Mouse (Mus musculus) central nervous system, embryonic 11.5 days (tissue): Measurements from ENCODE around the gene Cdkn2aip. TPM values are rescaled to one million over a fixed set of nuclear protein-coding genes. Genes with fewer than 3 reads are reported as not detected.

Experiments
- polyA plus RNA-seq: library from polyadenylated mRNA; depleted of rRNA; stranded (reverse); fragments of >200 nt; gene quantifications from 2 replicates; pipeline ENCODE4 v1.2.3, GENCODE M21; 2012; rRNA removed

Gene Cdkn2aip
- 20.1 and 24.4 TPM in 2 replicates for polyA plus RNA-seq

DNA sequence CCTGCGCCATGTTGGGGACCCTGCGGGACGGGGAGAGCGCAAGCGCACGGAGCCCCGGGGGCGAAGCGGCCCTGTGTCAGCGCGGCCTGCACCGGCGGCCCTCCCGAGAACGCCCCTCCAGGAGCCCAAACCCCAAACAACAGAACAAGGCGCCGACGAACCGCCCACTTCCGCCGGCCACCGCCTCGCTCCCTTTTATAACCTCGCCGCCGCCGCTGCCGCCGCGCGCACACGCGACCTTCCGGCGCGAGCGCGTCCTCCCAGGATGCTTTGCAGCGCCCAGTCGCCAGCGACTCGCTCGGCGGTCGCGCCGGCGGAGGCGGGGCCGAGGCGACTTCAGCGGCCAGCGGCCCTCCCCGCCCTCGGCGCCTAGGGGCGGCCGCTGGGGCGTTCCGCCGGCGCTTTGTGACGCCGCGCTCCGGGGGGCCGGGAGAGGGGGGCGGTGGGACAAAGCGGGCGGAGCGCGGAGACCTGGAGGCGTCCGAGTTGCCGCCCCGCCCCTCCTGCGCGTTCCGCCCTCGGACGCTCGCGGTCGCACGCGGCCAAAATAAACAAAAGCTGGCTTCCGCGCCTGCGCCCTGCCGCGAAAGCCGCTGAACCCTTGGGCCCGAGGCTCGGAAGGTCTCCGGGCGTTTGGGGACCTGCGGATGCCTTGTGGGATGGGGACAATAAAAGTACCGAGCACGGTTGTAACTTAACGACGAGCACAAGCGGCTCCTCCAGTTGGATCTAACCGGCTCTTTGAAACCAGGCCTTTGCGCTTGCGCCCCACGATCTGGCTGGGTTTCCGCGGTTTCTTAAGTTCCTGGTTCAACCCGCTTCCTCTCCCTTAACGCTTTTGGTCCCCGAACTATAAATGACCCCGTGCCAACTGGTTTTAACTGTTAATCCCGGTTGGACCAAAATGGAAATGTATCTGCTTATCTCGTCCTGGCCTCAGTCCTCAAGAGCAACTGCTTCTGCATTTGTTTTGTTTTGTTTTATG is at the start of gene Cdkn2aip:
Gene Cdkn2aip (minus strand): TSS at position 172 of the 985 bp plus-strand sequence.

DNA sequence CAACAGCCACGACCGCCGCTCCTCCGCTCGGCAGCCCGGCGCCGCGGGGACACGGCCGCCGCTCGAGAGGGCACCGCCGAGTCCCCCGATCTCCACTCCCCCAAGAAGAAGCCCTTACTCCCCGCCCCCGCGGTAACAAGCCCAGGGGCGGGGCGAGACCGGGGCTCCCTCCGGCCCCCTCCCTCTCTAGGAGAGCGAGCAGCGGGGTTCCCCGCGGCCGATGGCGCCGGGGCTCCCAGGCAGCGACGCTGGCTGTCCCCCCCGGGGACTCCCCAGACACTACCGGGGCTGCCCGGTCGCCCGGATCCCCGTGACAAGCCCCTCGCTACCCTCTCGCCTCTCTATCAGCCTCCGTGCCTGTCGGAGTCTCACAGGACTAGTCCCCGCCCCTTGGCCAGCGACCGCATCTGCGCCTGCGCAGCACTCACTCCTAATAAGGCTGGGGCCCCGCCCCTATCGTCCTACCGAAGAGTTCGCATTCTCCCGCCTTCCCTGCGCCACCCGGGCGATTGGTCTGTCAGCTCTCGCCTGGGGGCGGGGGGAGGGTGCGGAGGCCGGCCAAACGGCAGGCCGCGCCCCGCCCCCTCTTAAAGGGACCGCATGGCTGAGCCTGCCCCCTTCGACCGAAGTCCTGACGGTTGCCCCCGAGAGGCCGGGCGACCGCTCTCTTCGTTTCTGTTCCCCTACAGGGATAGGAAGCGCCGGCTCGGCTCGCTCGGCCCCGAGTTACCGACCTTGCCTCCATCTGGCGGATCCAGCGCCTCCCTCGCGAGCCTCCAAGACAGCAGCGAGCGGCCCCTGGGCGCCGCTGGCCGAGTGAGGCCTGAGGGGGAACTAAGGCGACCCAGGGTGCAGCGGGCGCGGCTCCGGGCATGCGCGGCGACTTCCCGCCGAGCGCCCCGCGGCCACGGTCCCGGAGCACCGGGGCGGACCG is 38.7 kb downstream of the Cdkn2aip start, which contains the start of gene Ing2:
Gene Ing2 (minus strand): TSS at position 780 of the 934 bp plus-strand sequence.

Other genes with a start within 250 kb of the Cdkn2aip start
- 35.0 and 36.2 TPM in 2 replicates for gene Trappc11, start 180.5 kb downstream of the Cdkn2aip start, polyA plus RNA-seq
- 31.6 and 33.3 TPM in 2 replicates for gene Rwdd4a, start 180.3 kb downstream of the Cdkn2aip start, polyA plus RNA-seq
- 22.8 and 36.0 TPM in 2 replicates for gene Ing2, start 38.4 kb downstream of the Cdkn2aip start, polyA plus RNA-seq
- gene Cldn24, start 108.2 kb upstream of the Cdkn2aip start, polyA plus RNA-seq, result not detected in 2 replicates
- 0.07 TPM in 1 of 2 replicates, not detected in the other for gene Cldn22, start 110.5 kb upstream of the Cdkn2aip start, polyA plus RNA-seq